Mouse (Mus musculus) embryonic facial prominence, embryonic 13.5 days (tissue): ENCODE measurements at regions not wholly inside any gene's neighbourhood (a gene's known extent, or its start where the extent isn't known, plus 50 kb on each side); places are given as distances from the start of the nearest gene placed in this dataset.
A peak's percentile ranks its signal among the peaks of the same experiment; 100 is the strongest.

Experiments used
- ATAC-seq: fragments of 200-750 bp; cut with Nextera tagmentation; 2 replicates; pipeline ENCODE4 v1.8.0; 2017; ENCODE audit warnings: low read depth; ENCODE audit not compliant: insufficient number of reproducible peaks, insufficient read depth, low FRiP score, low TSS enrichment
- H3K27ac ChIP-seq: fragments of 300-500 bp; sonication (generic); 2 replicates; pipeline ENCODE4 v1.5.1; 2015; ENCODE audit warnings: moderate library complexity, mild to moderate bottlenecking, inconsistent platforms
- H3K27me3 ChIP-seq: fragments of 300-500 bp; sonication (generic); 2 replicates; pipeline ENCODE4 v1.6.1; 2015; ENCODE audit warnings: mild to moderate bottlenecking, inconsistent platforms
- H3K36me3 ChIP-seq: fragments of 300-500 bp; sonication (generic); 2 replicates; pipeline ENCODE4 v1.6.1; 2015; ENCODE audit warnings: mild to moderate bottlenecking, inconsistent platforms
- H3K4me1 ChIP-seq: fragments of 300-500 bp; sonication (generic); 2 replicates; pipeline ENCODE4 v1.6.1; 2015; ENCODE audit warnings: inconsistent platforms
- H3K4me2 ChIP-seq: fragments of 300-500 bp; sonication (generic); 2 replicates; pipeline ENCODE4 v1.6.1; 2015; ENCODE audit warnings: moderate library complexity, mild to moderate bottlenecking, inconsistent platforms
- H3K4me3 ChIP-seq: fragments of 300-500 bp; sonication (generic); 2 replicates; pipeline ENCODE4 v1.5.1; 2015; ENCODE audit warnings: mild to moderate bottlenecking, inconsistent platforms
- H3K9ac ChIP-seq: fragments of 300-500 bp; sonication (generic); 2 replicates; pipeline ENCODE4 v1.6.1; 2015; ENCODE audit warnings: mild to moderate bottlenecking, inconsistent platforms
- H3K9me3 ChIP-seq: fragments of 300-500 bp; sonication (generic); 2 replicates; pipeline ENCODE4 v1.6.1; 2016; ENCODE audit warnings: inconsistent platforms
- whole genome bisulfite sequencing: fragments of 180-500 bp; shearing (Covaris S2); methylation state at CpG from one replicate; pipeline ENCODE4 v1.1.7; 2015; ENCODE audit warnings: mixed read lengths; 5-methylcytosine and 5-hydroxymethylcytosine counted together

GRCm38 (mm10) chr7:36308726-36309125, 389.2 kb upstream of the Tshz3 start:
- Histone ChIP-seq H3K4me2 (no peak overlapping the region), H3K27me3 (no peaks in the 10 kb centered on the region), H3K9ac (no peak overlapping the region), H3K36me3 (no peaks in the 10 kb centered on the region), H3K9me3 (no peaks in the 10 kb centered on the region), H3K4me3 (no peak overlapping the region), H3K27ac (no peak overlapping the region), H3K4me1 (peaks cover 5% of the 10 kb centered on the region; the same call in 1 of the 2 replicates)
- ATAC-seq: no peak
- 86% methylated on average over 9 of the region's 9 CpGs for WGBS

- WGBS: 76% methylated on average over 10 of the region's 10 CpGs
- H3K4me2 ChIP-seq: no peak overlapping the region
- H3K4me3 ChIP-seq: no peak overlapping the region
- no peak overlapping the region for H3K27ac ChIP-seq
- H3K9me3 ChIP-seq: no peaks in the 10 kb centered on the region
- ATAC-seq: no peak
- no peak overlapping the region for H3K9ac ChIP-seq
- H3K27me3 ChIP-seq: no peaks in the 10 kb centered on the region
- no peaks in the 10 kb centered on the region for H3K36me3 ChIP-seq
- peaks cover 5% of the 10 kb centered on the region; the same call in 1 of the 2 replicates for H3K4me1 ChIP-seq
Observed at GRCm38 (mm10) chr7:36308106-36308620, 389.8 kb upstream of the Tshz3 start.

GRCm38 (mm10) chr7:36277275-36277674, 420.6 kb upstream of the Tshz3 start:
- H3K9me3 ChIP-seq: no peaks in the 10 kb centered on the region
- H3K4me1 ChIP-seq: no peaks in the 10 kb centered on the region
- H3K27me3 ChIP-seq: no peaks in the 10 kb centered on the region
- no peak overlapping the region for H3K4me3 ChIP-seq
- H3K27ac ChIP-seq: no peak overlapping the region
- ATAC-seq: no peak
- H3K9ac ChIP-seq: no peak overlapping the region
- H3K4me2 ChIP-seq: no peak overlapping the region
- H3K36me3 ChIP-seq: no peaks in the 10 kb centered on the region

- no peak for ATAC-seq
- no peaks in the 10 kb centered on the region for H3K27me3 ChIP-seq
- H3K36me3 ChIP-seq: no peaks in the 10 kb centered on the region
- H3K9ac ChIP-seq: no peak overlapping the region
- H3K27ac ChIP-seq: no peak overlapping the region
- no peak overlapping the region for H3K4me3 ChIP-seq
- peaks cover 13% of the 10 kb centered on the region; the same call in 1 of the 2 replicates for H3K4me1 ChIP-seq
- 14% methylated on average over 5 of the region's 5 CpGs for WGBS
- no peaks in the 10 kb centered on the region for H3K9me3 ChIP-seq
- peak overlapping the region; percentile 20 for H3K4me2 ChIP-seq
Observed at GRCm38 (mm10) chr7:36268966-36269365, 429.0 kb upstream of the Tshz3 start.

GRCm38 (mm10) chr7:36265163-36265823, 432.6 kb upstream of the Tshz3 start:
- ATAC-seq: no peak
- H3K9me3 ChIP-seq: no peaks in the 10 kb centered on the region
- 89% methylated on average over 7 of the region's 7 CpGs for WGBS

GRCm38 (mm10) chr7:36262124-36262710, 435.7 kb upstream of the Tshz3 start:
- Histone ChIP-seq H3K4me3 (no peak overlapping the region), H3K36me3 (no peaks in the 10 kb centered on the region), H3K9ac (no peak overlapping the region), H3K27ac (no peak overlapping the region), H3K9me3 (no peaks in the 10 kb centered on the region), H3K4me1 (no peaks in the 10 kb centered on the region), H3K27me3 (no peaks in the 10 kb centered on the region), H3K4me2 (no peak overlapping the region)
- 66% methylated on average over 8 of the region's 8 CpGs for WGBS
- ATAC-seq: no peak

More at GRCm38 (mm10) chr7:36265163-36265823, 432.6 kb upstream of the Tshz3 start:
- Histone ChIP-seq H3K4me2 (no peak overlapping the region), H3K9ac (no peak overlapping the region), H3K4me1 (peaks cover 13% of the 10 kb centered on the region; the same call in 1 of the 2 replicates), H3K4me3 (no peak overlapping the region), H3K36me3 (no peaks in the 10 kb centered on the region), H3K27me3 (no peaks in the 10 kb centered on the region), H3K27ac (no peak overlapping the region)

- H3K27ac ChIP-seq: no peak overlapping the region
- no peaks in the 10 kb centered on the region for H3K9me3 ChIP-seq
- no peaks in the 10 kb centered on the region for H3K36me3 ChIP-seq
- no peak overlapping the region for H3K9ac ChIP-seq
- H3K4me3 ChIP-seq: no peak overlapping the region
- no peak for ATAC-seq
- WGBS: 88% methylated on average over 15 of the region's 15 CpGs
- H3K4me1 ChIP-seq: no peaks in the 10 kb centered on the region
- H3K27me3 ChIP-seq: no peaks in the 10 kb centered on the region
- no peak overlapping the region for H3K4me2 ChIP-seq
Observed at GRCm38 (mm10) chr7:36257102-36257501, 440.8 kb upstream of the Tshz3 start.

- H3K9ac ChIP-seq: no peak overlapping the region
- no peak overlapping the region for H3K27ac ChIP-seq
- no peaks in the 10 kb centered on the region for H3K27me3 ChIP-seq
- no peak overlapping the region for H3K4me2 ChIP-seq
- H3K36me3 ChIP-seq: no peaks in the 10 kb centered on the region
- no peaks in the 10 kb centered on the region for H3K4me1 ChIP-seq
- no peaks in the 10 kb centered on the region; the same call in 1 of the 2 replicates for H3K9me3 ChIP-seq
- no peak for ATAC-seq
- H3K4me3 ChIP-seq: no peak overlapping the region
Observed at GRCm38 (mm10) chr7:36247356-36247755, 444.6 kb upstream of the Zfp507 start.

- Histone ChIP-seq H3K4me1 (no peaks in the 10 kb centered on the region), H3K9me3 (no peaks in the 10 kb centered on the region), H3K27me3 (no peaks in the 10 kb centered on the region), H3K4me3 (no peak overlapping the region), H3K27ac (no peak overlapping the region), H3K4me2 (no peak overlapping the region), H3K36me3 (no peaks in the 10 kb centered on the region), H3K9ac (no peak overlapping the region)
- no peak for ATAC-seq
- WGBS: 97% methylated on average over 2 of the region's 2 CpGs
Observed at GRCm38 (mm10) chr7:36236673-36237072, 433.9 kb upstream of the Zfp507 start.

GRCm38 (mm10) chr7:36229031-36229430, 426.2 kb upstream of the Zfp507 start:
- no peaks in the 10 kb centered on the region for H3K4me1 ChIP-seq
- no peak overlapping the region for H3K27ac ChIP-seq
- no peak overlapping the region for H3K4me2 ChIP-seq
- H3K36me3 ChIP-seq: no peaks in the 10 kb centered on the region
- no peaks in the 10 kb centered on the region for H3K9me3 ChIP-seq
- H3K9ac ChIP-seq: no peak overlapping the region
- ATAC-seq: no peak
- no peaks in the 10 kb centered on the region for H3K27me3 ChIP-seq
- no peak overlapping the region for H3K4me3 ChIP-seq

GRCm38 (mm10) chr7:36224416-36224815, 421.6 kb upstream of the Zfp507 start:
- no peak for ATAC-seq
- H3K4me2 ChIP-seq: no peak overlapping the region
- no peaks in the 10 kb centered on the region for H3K4me1 ChIP-seq
- H3K4me3 ChIP-seq: no peak overlapping the region
- H3K9me3 ChIP-seq: no peaks in the 10 kb centered on the region
- WGBS: 87% methylated on average over 8 of the region's 8 CpGs
- no peak overlapping the region for H3K9ac ChIP-seq
- no peaks in the 10 kb centered on the region for H3K27me3 ChIP-seq
- H3K36me3 ChIP-seq: no peaks in the 10 kb centered on the region
- H3K27ac ChIP-seq: no peak overlapping the region

- Histone ChIP-seq H3K4me3 (no peak overlapping the region), H3K4me1 (no peaks in the 10 kb centered on the region), H3K4me2 (no peak overlapping the region), H3K9me3 (no peaks in the 10 kb centered on the region), H3K36me3 (no peaks in the 10 kb centered on the region), H3K9ac (no peak overlapping the region), H3K27ac (no peak overlapping the region), H3K27me3 (no peaks in the 10 kb centered on the region)
- 52% methylated on average over 2 of the region's 2 CpGs for WGBS
- no peak for ATAC-seq
Observed at GRCm38 (mm10) chr7:36218386-36218785, 415.6 kb upstream of the Zfp507 start.
